Mouse (Mus musculus): Measurements from ENCODE around the gene Zfp827. TPM values are rescaled to one million over a fixed set of nuclear protein-coding genes. Genes with fewer than 3 reads are reported as not detected.

Zfp827 gene
- polyA plus RNA-seq, 1 experiment from 2014 or later: 13.1 TPM

GRCm38 (mm10) chr8:79074986-79075385 lies 46.7 kb downstream of the Zfp827 start:
- no peak overlapping the region for H3K4me2 ChIP-seq (ENCODE audit: low read depth, low read length, severe bottlenecking)
- H3K36me3 ChIP-seq (ENCODE audit: control insufficient read depth, insufficient read depth, low read length): no peaks in the 10 kb centered on the region; the same call in 1 of the 2 replicates
- H3K9me3 ChIP-seq (ENCODE audit: control insufficient read depth, low read length): no peaks in the 10 kb centered on the region
- H3K4me1 ChIP-seq (replicated peaks; ENCODE audit: control insufficient read depth, insufficient read depth, low read length): 0 out of 2 replicates have a peak, but pooled peaks cover 2% of the 10 kb centered on the region
- no peak for ATAC-seq (replicated peaks; ENCODE audit: low FRiP score)
- H3K27me3 ChIP-seq (ENCODE audit: control insufficient read depth, insufficient read depth, low read length): no peaks in the 10 kb centered on the region
- no peak overlapping the region for H3K4me3 ChIP-seq (ENCODE audit: low read depth, low read length)
- DNase-seq (ENCODE audit: low spot score): no peak
- H3K27ac ChIP-seq (ENCODE audit: low read depth, low read length): no peak overlapping the region
- no peak overlapping the region for H3K9ac ChIP-seq (ENCODE audit: low read length)
- WGBS: 94% methylated on average over 9 of the region's 9 CpGs

GRCm38 (mm10) chr8:79077256-79077655 lies 49.0 kb downstream of the Zfp827 start:
- Histone ChIP-seq H3K4me3 (ENCODE audit: low read depth, low read length) (no peak overlapping the region), H3K4me1 (replicated peaks; ENCODE audit: control insufficient read depth, insufficient read depth, low read length) (0 out of 2 replicates have a peak, but pooled peaks cover 2% of the 10 kb centered on the region), H3K4me2 (ENCODE audit: low read depth, low read length, severe bottlenecking) (no peak overlapping the region), H3K27me3 (ENCODE audit: control insufficient read depth, insufficient read depth, low read length) (no peaks in the 10 kb centered on the region), H3K27ac (ENCODE audit: low read depth, low read length) (no peak overlapping the region), H3K9ac (ENCODE audit: low read length) (no peak overlapping the region), H3K9me3 (ENCODE audit: control insufficient read depth, low read length) (no peaks in the 10 kb centered on the region), H3K36me3 (ENCODE audit: control insufficient read depth, insufficient read depth, low read length) (no peaks in the 10 kb centered on the region; the same call in 1 of the 2 replicates)
- DNase-seq (ENCODE audit: low spot score) (no peak), ATAC-seq (replicated peaks; ENCODE audit: low FRiP score) (no peak)
- 88% methylated on average over 5 of the region's 5 CpGs for WGBS

GRCm38 (mm10) chr8:79078556-79079195 lies 50.4 kb downstream of the Zfp827 start:
- Histone ChIP-seq H3K27me3 (ENCODE audit: control insufficient read depth, insufficient read depth, low read length) (no peaks in the 10 kb centered on the region), H3K4me1 (replicated peaks; ENCODE audit: control insufficient read depth, insufficient read depth, low read length) (0 out of 2 replicates have a peak, but pooled peaks cover 2% of the 10 kb centered on the region), H3K27ac (ENCODE audit: low read depth, low read length) (no peak overlapping the region), H3K9me3 (ENCODE audit: control insufficient read depth, low read length) (no peaks in the 10 kb centered on the region), H3K4me3 (ENCODE audit: low read depth, low read length) (no peak overlapping the region), H3K36me3 (ENCODE audit: control insufficient read depth, insufficient read depth, low read length) (no peaks in the 10 kb centered on the region; the same call in 1 of the 2 replicates), H3K4me2 (ENCODE audit: low read depth, low read length, severe bottlenecking) (no peak overlapping the region), H3K9ac (ENCODE audit: low read length) (no peak overlapping the region)
- ATAC-seq (replicated peaks; ENCODE audit: low FRiP score) (peak; percentile 41; the same call in 1 of the 2 replicates), DNase-seq (ENCODE audit: low spot score) (no peak)
- WGBS: 18% methylated on average over 11 of the region's 11 CpGs

GRCm38 (mm10) chr8:79079196-79079561 lies 50.9 kb downstream of the Zfp827 start:
- H3K4me1 ChIP-seq (replicated peaks; ENCODE audit: control insufficient read depth, insufficient read depth, low read length): 0 out of 2 replicates have a peak, but pooled peaks cover 2% of the 10 kb centered on the region
- no peaks in the 10 kb centered on the region for H3K9me3 ChIP-seq (ENCODE audit: control insufficient read depth, low read length)
- no peaks in the 10 kb centered on the region; the same call in 1 of the 2 replicates for H3K36me3 ChIP-seq (ENCODE audit: control insufficient read depth, insufficient read depth, low read length)
- ATAC-seq (replicated peaks; ENCODE audit: low FRiP score): no peak
- WGBS: 75% methylated on average over 3 of the region's 3 CpGs
- no peak overlapping the region for H3K27ac ChIP-seq (ENCODE audit: low read depth, low read length)
- H3K27me3 ChIP-seq (ENCODE audit: control insufficient read depth, insufficient read depth, low read length): no peaks in the 10 kb centered on the region
- no peak overlapping the region for H3K9ac ChIP-seq (ENCODE audit: low read length)
- no peak overlapping the region for H3K4me3 ChIP-seq (ENCODE audit: low read depth, low read length)
- no peak for DNase-seq (ENCODE audit: low spot score)
- H3K4me2 ChIP-seq (ENCODE audit: low read depth, low read length, severe bottlenecking): no peak overlapping the region

GRCm38 (mm10) chr8:79080096-79080739 lies 52.0 kb downstream of the Zfp827 start:
- Histone ChIP-seq H3K4me2 (ENCODE audit: low read depth, low read length, severe bottlenecking) (no peak overlapping the region), H3K27me3 (ENCODE audit: control insufficient read depth, insufficient read depth, low read length) (no peaks in the 10 kb centered on the region), H3K9ac (ENCODE audit: low read length) (no peak overlapping the region), H3K4me1 (replicated peaks; ENCODE audit: control insufficient read depth, insufficient read depth, low read length) (0 out of 2 replicates have a peak, but pooled peaks cover 2% of the 10 kb centered on the region), H3K9me3 (ENCODE audit: control insufficient read depth, low read length) (no peaks in the 10 kb centered on the region), H3K4me3 (ENCODE audit: low read depth, low read length) (no peak overlapping the region), H3K27ac (ENCODE audit: low read depth, low read length) (no peak overlapping the region), H3K36me3 (ENCODE audit: control insufficient read depth, insufficient read depth, low read length) (no peaks in the 10 kb centered on the region; the same call in 1 of the 2 replicates)
- DNase-seq (ENCODE audit: low spot score): no peak
- ATAC-seq (replicated peaks; ENCODE audit: low FRiP score): no peak
- 81% methylated on average over 6 of the region's 6 CpGs for WGBS

GRCm38 (mm10) chr8:79081333-79081732 lies 53.1 kb downstream of the Zfp827 start:
- Histone ChIP-seq H3K9ac (ENCODE audit: low read length) (no peak overlapping the region), H3K27me3 (ENCODE audit: control insufficient read depth, insufficient read depth, low read length) (no peaks in the 10 kb centered on the region), H3K36me3 (ENCODE audit: control insufficient read depth, insufficient read depth, low read length) (no peaks in the 10 kb centered on the region; the same call in 1 of the 2 replicates), H3K4me2 (ENCODE audit: low read depth, low read length, severe bottlenecking) (no peak overlapping the region), H3K9me3 (ENCODE audit: control insufficient read depth, low read length) (no peaks in the 10 kb centered on the region), H3K27ac (ENCODE audit: low read depth, low read length) (no peak overlapping the region), H3K4me1 (replicated peaks; ENCODE audit: control insufficient read depth, insufficient read depth, low read length) (0 out of 2 replicates have a peak, but pooled peaks cover 2% of the 10 kb centered on the region), H3K4me3 (ENCODE audit: low read depth, low read length) (no peak overlapping the region)
- ATAC-seq (replicated peaks; ENCODE audit: low FRiP score): no peak
- DNase-seq (ENCODE audit: low spot score): no peak
- WGBS: 91% methylated on average over 4 of the region's 4 CpGs

- 0 out of 2 replicates have a peak, but pooled peaks cover 2% of the 10 kb centered on the region for H3K4me1 ChIP-seq (replicated peaks; ENCODE audit: control insufficient read depth, insufficient read depth, low read length)
- no peak overlapping the region for H3K4me2 ChIP-seq (ENCODE audit: low read depth, low read length, severe bottlenecking)
- no peaks in the 10 kb centered on the region for H3K27me3 ChIP-seq (ENCODE audit: control insufficient read depth, insufficient read depth, low read length)
- H3K9ac ChIP-seq (ENCODE audit: low read length): no peak overlapping the region
- H3K27ac ChIP-seq (ENCODE audit: low read depth, low read length): no peak overlapping the region
- no peak for ATAC-seq (replicated peaks; ENCODE audit: low FRiP score)
- no peaks in the 10 kb centered on the region; the same call in 1 of the 2 replicates for H3K36me3 ChIP-seq (ENCODE audit: control insufficient read depth, insufficient read depth, low read length)
- whole genome bisulfite sequencing: 88% methylated on average over 10 of the region's 10 CpGs
- DNase-seq (ENCODE audit: low spot score): no peak
- H3K4me3 ChIP-seq (ENCODE audit: low read depth, low read length): no peak overlapping the region
- no peaks in the 10 kb centered on the region for H3K9me3 ChIP-seq (ENCODE audit: control insufficient read depth, low read length)
Measured at GRCm38 (mm10) chr8:79081955-79082354, 53.7 kb downstream of the Zfp827 start.

- no peaks in the 10 kb centered on the region for H3K27me3 ChIP-seq (ENCODE audit: control insufficient read depth, insufficient read depth, low read length)
- H3K4me1 ChIP-seq (replicated peaks; ENCODE audit: control insufficient read depth, insufficient read depth, low read length): no peaks in the 10 kb centered on the region
- H3K9me3 ChIP-seq (ENCODE audit: control insufficient read depth, low read length): no peaks in the 10 kb centered on the region
- no peak overlapping the region for H3K27ac ChIP-seq (ENCODE audit: low read depth, low read length)
- no peak for ATAC-seq (replicated peaks; ENCODE audit: low FRiP score)
- WGBS: 88% methylated on average over 18 of the region's 18 CpGs
- H3K9ac ChIP-seq (ENCODE audit: low read length): no peak overlapping the region
- H3K4me2 ChIP-seq (ENCODE audit: low read depth, low read length, severe bottlenecking): no peak overlapping the region
- H3K36me3 ChIP-seq (ENCODE audit: control insufficient read depth, insufficient read depth, low read length): no peaks in the 10 kb centered on the region; the same call in 1 of the 2 replicates
- H3K4me3 ChIP-seq (ENCODE audit: low read depth, low read length): no peak overlapping the region
- no peak for DNase-seq (ENCODE audit: low spot score)
Measured at GRCm38 (mm10) chr8:79083461-79084358, 55.5 kb downstream of the Zfp827 start.

Data from forebrain, embryonic 11.5 days (tissue).